Mouse (Mus musculus) kidney, embryonic 14.5 days (tissue): Measurements from ENCODE around the gene Itga7. TPM values are rescaled to one million over a fixed set of nuclear protein-coding genes. Genes with fewer than 3 reads are reported as not detected.
"Not testable (repeated sequence)": the region's sequence is repeated elsewhere in the genome, so short reads cannot be mapped to it uniquely, and the experiment has no call there.

Experiments
- ATAC-seq: fragments of 200-750 bp; cut with Nextera tagmentation; 2 replicates; pipeline ENCODE4 v1.8.0; 2017; ENCODE audit warnings: moderate number of reproducible peaks, mild to moderate bottlenecking, moderate TSS enrichment, moderate library complexity; ENCODE audit not compliant: low FRiP score, low TSS enrichment
- H3K27ac ChIP-seq: fragments of 300-500 bp; sonication (generic); 2 replicates; pipeline ENCODE4 v1.5.1; 2014; ENCODE audit warnings: low read depth, mild to moderate bottlenecking, low read length, moderate library complexity, mixed read lengths
- H3K27me3 ChIP-seq: fragments of 300-500 bp; sonication (generic); 2 replicates; pipeline ENCODE4 v1.6.1; 2014; ENCODE audit warnings: mild to moderate bottlenecking, low read length; ENCODE audit not compliant: control insufficient read depth, insufficient read depth
- H3K36me3 ChIP-seq: fragments of 300-500 bp; sonication (generic); 2 replicates; pipeline ENCODE4 v1.6.1; 2014; ENCODE audit warnings: low read length, mixed read lengths; ENCODE audit not compliant: control insufficient read depth, insufficient read depth
- H3K4me1 ChIP-seq: fragments of 300-500 bp; sonication (generic); 2 replicates; pipeline ENCODE4 v1.6.1; 2014; ENCODE audit warnings: low read length, mixed read lengths; ENCODE audit not compliant: control insufficient read depth, insufficient read depth
- H3K4me2 ChIP-seq: fragments of 300-500 bp; sonication (generic); replicated peaks from 2 replicates; pipeline ENCODE4 v1.6.1; 2014; ENCODE audit warnings: low read depth, mild to moderate bottlenecking, low read length
- H3K4me3 ChIP-seq: fragments of 300-500 bp; sonication (generic); 2 replicates; pipeline ENCODE4 v1.5.1; 2014; ENCODE audit warnings: mild to moderate bottlenecking, low read length
- H3K9ac ChIP-seq: fragments of 300-500 bp; sonication (generic); 2 replicates; pipeline ENCODE4 v1.6.1; 2014; ENCODE audit warnings: low read depth, mild to moderate bottlenecking, low read length, moderate library complexity
- H3K9me3 ChIP-seq: fragments of 300-500 bp; sonication (generic); 2 replicates; pipeline ENCODE4 v1.6.1; 2016; ENCODE audit warnings: low read length; ENCODE audit not compliant: control insufficient read depth
- WGBS: fragments of 180-500 bp; shearing (Covaris S2); extraction: QIAGEN DNeasy Blood & Tissue Kit; methylation state at CpG from one replicate; pipeline ENCODE4 v1.1.7; 2014; 5-methylcytosine and 5-hydroxymethylcytosine counted together
- polyA plus RNA-seq: library from polyadenylated mRNA; unstranded; fragments of >200 nt; fragmentation: Nextera tagmentation; extraction: Ambion mirVana; gene quantifications from 2 replicates; pipeline ENCODE4 v1.2.1, GENCODE M21; 2014

The Itga7 gene
- polyA plus RNA-seq, 1 experiment from 2014 or later = 1.3 TPM

DNA sequence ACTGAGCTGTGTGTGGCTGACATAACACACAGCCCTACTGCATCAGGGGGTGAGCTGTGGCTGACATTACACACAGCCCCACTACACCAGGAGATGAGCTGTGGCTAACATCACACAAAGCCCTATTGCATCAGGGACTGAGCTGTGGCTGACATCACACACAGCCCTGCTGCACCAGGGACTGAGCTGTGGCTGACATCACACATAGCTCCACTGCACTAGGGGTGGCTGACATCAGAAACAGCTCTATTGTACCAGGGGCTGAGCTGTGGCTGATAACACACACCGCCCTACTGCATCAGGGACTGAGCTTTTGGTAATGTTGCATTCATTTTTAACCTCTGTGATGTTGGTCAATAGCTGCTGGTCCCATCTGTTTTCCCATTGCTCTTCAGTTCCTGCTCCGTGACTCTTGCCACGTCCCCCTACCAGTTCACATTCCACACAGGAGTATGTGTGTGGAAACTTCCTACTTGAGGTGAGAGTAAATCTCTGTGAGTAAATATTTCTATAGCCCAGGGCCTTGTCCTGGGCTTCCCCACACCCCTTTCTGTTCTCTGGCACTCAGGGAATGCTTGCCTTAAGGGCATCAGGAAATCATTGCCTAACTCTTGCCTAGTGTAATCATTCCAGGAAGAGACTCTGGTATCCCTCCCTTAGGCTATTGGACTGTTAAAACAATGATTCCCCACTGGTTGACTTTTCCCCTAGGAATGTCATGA lies 47.2 kb downstream of the Itga7 start:
- Histone ChIP-seq H3K9me3 (no peaks in the 10 kb centered on the region), H3K4me3 (no peak overlapping the region), H3K27ac (no peak overlapping the region), H3K27me3 (no peaks in the 10 kb centered on the region), H3K9ac (no peak overlapping the region), H3K4me1 (no peaks in the 10 kb centered on the region), H3K36me3 (no peaks in the 10 kb centered on the region), H3K4me2 (no peak overlapping the region)
- no peak for ATAC-seq
- 77% methylated on average over 3 of the region's 3 CpGs for WGBS

DNA sequence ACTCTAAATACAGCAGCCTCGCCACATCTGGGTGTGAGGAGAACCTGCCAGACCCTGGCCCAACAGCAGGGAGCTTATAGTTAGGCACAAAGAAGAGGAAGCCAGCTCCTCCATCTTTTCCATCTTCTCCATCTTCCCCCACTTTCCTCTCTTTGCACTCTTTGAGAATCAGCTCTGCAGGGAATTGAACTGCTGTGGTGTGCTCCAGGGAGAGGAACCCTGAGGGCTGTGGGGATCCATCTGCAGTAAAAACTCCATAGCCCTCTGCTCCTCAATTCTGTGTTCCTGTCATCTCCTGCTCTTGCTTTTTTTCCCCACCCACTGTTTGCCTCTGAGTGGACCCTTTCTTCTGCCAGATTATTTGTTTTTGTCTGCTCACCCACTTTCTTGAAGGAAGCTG lies 55.5 kb downstream of the Itga7 start, which contains the start of gene Olfr9:
Olfr9 (plus strand) TSS at position 301 of the 400 bp plus-strand sequence.
- not testable (repeated sequence) for H3K27ac ChIP-seq, H3K27me3 ChIP-seq, H3K4me1 ChIP-seq, H3K4me3 ChIP-seq, ATAC-seq, H3K9ac ChIP-seq, H3K4me2 ChIP-seq, H3K36me3 ChIP-seq, H3K9me3 ChIP-seq
- 50% methylated on average over 1 of the region's 1 CpGs for WGBS

- not testable (repeated sequence) for H3K27ac ChIP-seq, H3K36me3 ChIP-seq, H3K9me3 ChIP-seq, H3K27me3 ChIP-seq, H3K4me1 ChIP-seq, H3K9ac ChIP-seq, H3K4me3 ChIP-seq, H3K4me2 ChIP-seq
- 0 out of 2 replicates have a peak, but pooled peaks have one; percentile 49 for ATAC-seq
- 65% methylated on average over 6 of the region's 10 CpGs for whole genome bisulfite sequencing
Observed at GRCm38 (mm10) chr10:128990129-128990850, 56.7 kb downstream of the Itga7 start.

DNA sequence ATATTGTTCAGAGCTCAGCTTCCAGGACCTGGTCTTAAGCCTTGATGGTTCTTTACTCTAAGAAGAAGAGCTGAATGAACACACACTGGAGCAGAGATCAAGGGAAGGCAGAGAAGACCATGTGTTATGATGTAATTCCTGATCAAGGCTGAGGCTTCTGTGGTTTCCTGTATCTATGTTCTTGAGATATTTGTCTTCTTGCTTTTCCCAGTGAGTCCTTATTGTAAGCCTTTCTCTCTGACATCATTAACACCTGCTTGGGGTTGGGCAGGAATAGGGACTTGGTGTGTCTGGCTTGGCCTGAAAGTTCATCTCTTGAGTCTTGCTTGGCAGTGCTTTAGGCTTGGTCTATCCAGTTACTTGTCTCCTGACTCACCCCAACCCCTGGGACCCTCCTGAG lies 57.4 kb downstream of the Itga7 start:
- Histone ChIP-seq H3K9ac (no peak overlapping the region), H3K4me1 (no peaks in the 10 kb centered on the region), H3K36me3 (no peaks in the 10 kb centered on the region), H3K4me2 (no peak overlapping the region), H3K4me3 (no peak overlapping the region), H3K27me3 (no peaks in the 10 kb centered on the region; the same call in 1 of the 2 replicates), H3K27ac (no peak overlapping the region), H3K9me3 (no peaks in the 10 kb centered on the region)
- no peak for ATAC-seq

GRCm38 (mm10) chr10:128995796-128996195 lies 62.2 kb downstream of the Itga7 start:
- H3K27ac ChIP-seq = no peak overlapping the region
- H3K9me3 ChIP-seq = no peaks in the 10 kb centered on the region
- no peaks in the 10 kb centered on the region for H3K4me1 ChIP-seq
- no peak overlapping the region for H3K4me3 ChIP-seq
- 85% methylated on average over 1 of the region's 1 CpGs for WGBS
- H3K27me3 ChIP-seq = no peaks in the 10 kb centered on the region; the same call in 1 of the 2 replicates
- no peaks in the 10 kb centered on the region for H3K36me3 ChIP-seq
- ATAC-seq = no peak
- H3K9ac ChIP-seq = no peak overlapping the region
- H3K4me2 ChIP-seq = no peak overlapping the region

DNA sequence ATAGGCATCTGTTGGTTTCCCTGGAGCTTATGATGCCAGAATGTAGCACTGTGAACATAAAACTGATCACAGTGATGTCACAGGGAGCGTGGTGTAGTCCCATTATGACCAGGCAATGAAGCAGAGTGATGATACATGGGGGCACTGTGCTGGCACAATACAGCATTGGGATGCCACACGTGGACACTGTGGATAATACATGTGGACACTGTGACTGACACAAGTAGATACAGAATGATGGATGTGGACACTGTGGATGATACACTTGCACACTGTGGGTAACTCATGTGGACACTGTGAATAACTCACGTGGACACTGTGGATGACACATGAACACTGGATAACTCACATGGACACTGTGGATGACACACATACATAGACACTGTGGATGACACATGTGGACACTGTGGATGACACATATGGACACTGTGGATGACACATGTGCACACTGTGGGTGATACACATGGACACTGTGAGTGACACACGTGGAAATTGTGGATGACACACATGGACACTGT lies 63.0 kb downstream of the Itga7 start:
- no peak for ATAC-seq
- H3K4me3 ChIP-seq = no peak overlapping the region
- no peak overlapping the region for H3K4me2 ChIP-seq

DNA sequence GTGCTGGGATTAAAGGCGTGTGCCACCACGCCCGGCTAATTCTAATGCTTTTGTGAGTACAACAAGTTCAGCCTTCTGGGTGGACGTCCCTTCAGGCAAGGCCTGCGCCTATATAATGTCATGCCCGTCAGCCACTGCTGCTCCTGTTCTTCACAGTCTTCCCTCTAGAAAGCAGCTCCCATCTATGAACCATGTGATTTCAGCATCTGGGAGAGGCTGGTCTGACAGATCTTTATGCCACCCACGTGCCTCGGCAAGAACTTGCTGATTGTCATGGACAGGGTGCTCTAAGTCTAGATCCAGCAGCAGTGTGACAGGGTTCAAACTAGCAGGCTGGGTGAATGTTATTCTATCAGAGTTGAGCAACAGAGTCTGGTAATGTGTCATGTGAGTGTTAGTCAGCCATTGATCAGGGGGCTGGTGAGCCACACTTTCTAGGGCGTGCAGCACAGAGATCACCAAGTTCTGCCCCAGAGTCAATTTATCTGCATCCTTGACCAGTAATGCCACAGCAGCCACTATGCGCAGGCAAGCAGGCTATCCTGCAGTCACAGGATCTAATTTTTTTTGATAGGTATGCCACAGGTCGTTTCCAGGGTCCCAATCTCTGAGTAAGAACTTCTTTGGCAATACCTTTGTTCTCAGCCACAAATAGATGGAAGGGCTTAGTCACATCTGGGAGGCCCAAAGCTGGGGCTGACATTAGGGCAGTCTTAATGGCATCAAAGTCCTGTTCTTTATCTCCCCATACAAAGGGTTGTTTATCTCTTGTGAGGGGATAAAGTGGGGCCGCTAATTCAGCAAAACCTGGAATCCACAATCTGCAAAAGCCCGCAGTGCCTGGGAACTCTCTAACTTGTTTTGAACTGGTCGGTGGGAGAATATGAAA lies 70.7 kb downstream of the Itga7 start:
- ATAC-seq = no peak
- H3K27me3 ChIP-seq = no peaks in the 10 kb centered on the region
- H3K4me1 ChIP-seq = no peaks in the 10 kb centered on the region
- no peak overlapping the region for H3K4me3 ChIP-seq
- H3K9ac ChIP-seq = no peak overlapping the region
- H3K4me2 ChIP-seq = no peak overlapping the region
- H3K9me3 ChIP-seq = no peaks in the 10 kb centered on the region
- no peak overlapping the region for H3K27ac ChIP-seq
- no peaks in the 10 kb centered on the region for H3K36me3 ChIP-seq
- 86% methylated on average over 14 of the region's 14 CpGs for WGBS

More for the DNA sequence above, 63.0 kb downstream of the Itga7 start:
- H3K27me3 ChIP-seq = no peaks in the 10 kb centered on the region; the same call in 1 of the 2 replicates
- WGBS = 78% methylated on average over 4 of the region's 4 CpGs
- H3K9me3 ChIP-seq = no peaks in the 10 kb centered on the region
- no peak overlapping the region for H3K9ac ChIP-seq
- no peaks in the 10 kb centered on the region for H3K36me3 ChIP-seq
- H3K4me1 ChIP-seq = no peaks in the 10 kb centered on the region
- H3K27ac ChIP-seq = no peak overlapping the region
